Mouse (Mus musculus): ENCODE results near the gene Spryd3.

- TF ChIP-seq GATA1 (IDR thresholded peaks at IDR 0.05; ENCODE audit: low read length) (no peak), TAL1 (IDR thresholded peaks at IDR 0.05; ENCODE audit: low read length) (no peak)
Observed at GRCm38 (mm10) chr15:102136129-102136758, at the start of gene Spryd3.
